Mouse (Mus musculus) stomach, postnatal 0 days (tissue): ENCODE results near the gene Fance.

Experiments used
- CTCF ChIP-seq: IDR thresholded peaks from 2 replicates; pipeline ENCODE4 v1.5.1; 2016; ENCODE audit warnings: antibody characterized with exemption, low read depth, mild to moderate bottlenecking, moderate library complexity
- EP300 ChIP-seq: optimal IDR thresholded peaks from 2 replicates; pipeline ENCODE3; 2016; ENCODE audit warnings: antibody characterized with exemption

DNA sequence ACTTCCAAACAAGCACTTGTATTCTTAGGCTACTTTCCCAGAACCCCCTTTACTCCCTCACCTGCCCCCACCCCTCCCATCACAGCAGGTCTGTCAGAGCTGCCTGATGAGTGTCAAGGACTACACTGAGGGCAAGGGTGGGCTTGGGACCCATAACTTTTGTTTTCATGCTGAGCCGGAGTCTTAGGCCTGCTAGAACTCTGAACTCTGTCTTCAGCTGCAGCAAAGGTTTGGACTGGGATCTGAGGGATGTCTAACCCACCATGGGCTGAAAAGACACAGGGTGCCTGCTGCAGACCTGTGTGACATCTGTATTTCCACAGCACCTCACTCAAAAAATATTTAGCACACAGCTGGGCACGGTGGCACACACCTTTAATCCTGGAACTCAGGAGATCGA, 13.6 kb downstream of the Fance start:
- TF ChIP-seq CTCF (no peak), EP300 (no peak)
